Mouse (Mus musculus) cerebellum, adult 18-20 months (tissue): Measurements from ENCODE around the gene Acsl5.

Experiments
- DNase-seq, 2 experiments: peaks; one replicate each; pipeline ENCODE4 v3.0.0; 2021

Gene Acsl5

DNA sequence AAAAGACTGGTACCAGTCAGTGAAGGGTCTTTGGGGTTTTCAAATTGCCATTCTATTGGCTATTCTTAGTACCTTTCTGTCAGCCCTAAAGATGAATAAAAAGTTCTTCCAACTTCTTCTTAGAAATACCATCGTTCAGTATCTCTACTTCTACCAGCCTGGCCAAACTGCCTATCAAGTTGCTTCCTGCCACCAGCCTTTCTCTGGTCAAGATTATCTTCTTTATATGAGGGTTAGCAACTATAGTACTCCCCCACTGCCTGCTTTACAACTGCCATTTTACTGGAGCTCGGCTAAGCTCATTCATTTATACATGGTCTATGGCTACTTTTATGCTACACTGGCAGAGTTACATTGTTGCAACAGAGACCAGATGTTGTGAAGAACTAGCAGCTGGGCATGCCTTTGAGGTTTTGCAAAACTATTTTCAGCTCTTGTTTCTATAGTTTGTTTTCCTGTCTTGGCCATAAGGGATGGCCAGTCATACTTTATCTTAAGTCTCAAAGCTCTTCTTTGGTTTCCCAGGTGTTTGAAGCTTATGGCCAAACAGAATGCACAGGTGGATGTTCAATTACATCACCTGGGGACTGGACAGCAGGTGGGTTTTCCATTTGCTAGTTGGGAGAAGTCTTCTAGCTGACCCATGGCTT is 39.0 kb downstream of the Acsl5 start:
- DNase-seq = no peak

DNA sequence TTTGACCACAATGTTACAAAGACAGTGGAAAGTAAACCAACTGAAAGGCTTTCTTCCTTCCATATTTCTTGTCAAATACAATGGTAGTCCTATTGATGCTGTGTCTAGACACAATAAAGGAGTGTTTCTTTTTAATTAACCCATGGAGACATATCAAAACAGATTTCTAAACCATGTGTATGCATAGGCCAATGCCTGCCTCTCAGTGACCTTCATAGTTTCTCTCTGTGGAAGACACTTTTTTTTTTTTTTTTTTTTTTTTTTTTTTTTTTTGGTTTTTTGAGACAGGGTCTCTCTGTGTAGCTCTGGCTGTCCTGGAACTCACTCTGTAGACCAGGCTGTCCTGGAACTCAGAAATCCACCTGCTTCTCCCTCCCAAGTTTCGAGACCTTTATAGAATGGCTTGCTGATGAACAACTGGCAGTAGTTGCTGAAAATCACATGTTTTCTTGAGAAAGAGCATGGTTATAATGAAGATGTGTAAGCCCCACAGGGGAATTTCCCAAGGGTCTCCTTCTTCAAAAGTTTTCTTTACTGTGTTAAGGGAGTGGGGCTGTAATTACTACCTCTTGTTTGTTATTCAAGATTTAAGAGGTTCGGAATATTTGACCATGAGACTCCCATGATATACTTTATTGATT is 40.6 kb downstream of the Acsl5 start:
- DNase-seq = no peak

GRCm38 (mm10) chr19:55293175-55293574 is 41.4 kb downstream of the Acsl5 start:
- DNase-seq = no peak

DNA sequence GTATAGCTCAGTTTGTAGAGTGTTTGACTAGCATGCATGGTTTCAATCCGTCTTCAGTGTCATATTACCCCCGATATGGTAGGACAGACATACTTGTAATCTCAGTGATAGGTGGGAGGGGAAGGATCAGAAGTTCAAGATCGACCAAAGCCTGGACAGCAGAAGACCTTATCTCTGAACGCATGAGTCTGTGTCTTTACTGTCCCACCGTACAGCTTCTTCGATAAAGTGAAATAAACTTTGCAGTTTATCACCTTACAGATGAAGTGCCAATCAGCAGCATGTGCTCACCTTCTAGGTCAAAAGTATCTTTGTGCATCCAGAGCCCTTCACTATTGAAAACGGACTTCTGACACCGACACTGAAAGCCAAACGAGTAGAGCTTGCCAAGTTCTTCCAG is 43.3 kb downstream of the Acsl5 start:
- no peak for DNase-seq

DNA sequence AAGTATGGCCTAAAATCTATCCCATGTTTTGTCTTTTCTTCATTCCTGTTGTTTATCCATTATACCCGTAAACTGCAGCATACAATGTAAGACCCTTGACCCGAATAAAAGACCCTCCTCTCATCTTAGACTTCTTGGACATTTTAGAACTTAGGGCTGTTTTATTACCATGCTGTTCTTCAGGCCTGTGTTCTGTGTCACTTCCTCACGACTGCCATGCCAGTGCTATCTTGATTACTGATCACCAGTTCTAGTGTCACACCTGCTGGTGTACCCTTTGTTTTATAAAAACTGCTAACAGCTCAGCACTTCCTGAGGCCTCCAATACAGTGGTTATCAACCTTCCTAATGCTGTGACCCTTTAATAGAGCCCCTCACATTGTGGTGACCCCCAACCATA is 43.8 kb downstream of the Acsl5 start:
- DNase-seq = no peak

DNA sequence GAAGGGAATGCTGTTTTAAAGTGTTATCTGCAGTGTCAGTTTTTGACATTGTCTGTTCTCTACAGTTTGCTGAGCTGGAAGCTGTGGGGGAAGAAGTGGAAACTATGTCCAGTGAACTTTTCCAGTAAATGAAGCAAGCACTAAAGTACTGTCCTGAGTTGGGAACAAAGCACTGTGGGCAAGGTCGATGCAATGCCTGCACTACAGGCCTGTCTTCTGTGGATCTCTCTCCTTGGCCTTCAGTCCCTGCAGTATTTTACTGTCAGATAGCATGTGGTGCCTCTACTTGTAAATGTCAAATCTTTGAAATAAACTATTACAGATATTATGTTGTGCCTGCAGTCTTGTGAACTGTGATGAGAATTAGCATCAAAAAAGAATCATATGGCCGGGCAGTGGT is 44.6 kb downstream of the Acsl5 start:
- DNase-seq = no peak

GRCm38 (mm10) chr19:55297489-55297888 is 45.8 kb downstream of the Acsl5 start:
- no peak for DNase-seq

DNA sequence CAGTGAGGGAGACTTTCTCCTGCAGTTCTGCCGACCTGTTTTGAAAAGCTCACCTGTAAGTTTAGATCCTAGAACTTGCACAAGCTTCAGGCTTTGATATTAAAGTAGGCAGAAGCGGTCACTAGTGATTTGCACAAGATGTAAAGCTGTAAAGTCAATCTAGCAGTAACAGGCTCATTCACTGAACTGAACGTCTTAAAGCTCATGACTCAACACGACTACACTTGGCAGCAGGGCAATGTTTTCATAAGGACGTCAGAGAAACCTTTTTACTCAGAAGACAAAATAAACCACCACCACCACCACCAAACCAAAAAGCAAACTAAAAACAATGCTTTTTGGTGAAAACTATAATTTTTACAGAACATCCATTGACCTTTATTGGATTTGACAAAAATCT is 46.2 kb downstream of the Acsl5 start:
- DNase-seq = no peak

DNA sequence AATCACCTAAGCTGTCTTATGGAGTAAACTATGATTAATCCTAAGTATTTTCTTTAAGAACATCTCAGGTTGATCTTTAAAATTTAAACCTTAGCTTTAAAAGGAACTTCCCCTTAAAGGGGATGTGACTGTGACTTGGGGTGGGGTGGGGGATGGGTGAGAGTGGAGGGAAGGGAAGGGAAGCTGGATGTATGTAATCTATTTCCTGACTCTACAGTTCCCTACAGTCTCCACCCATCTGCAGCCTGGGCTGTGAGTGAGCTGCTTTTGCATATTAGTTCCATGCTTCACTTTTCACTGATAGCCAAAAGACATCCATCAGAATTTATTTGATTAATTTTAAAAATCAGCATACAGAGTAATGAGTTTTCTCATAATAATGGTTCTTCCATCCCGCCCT is 47.6 kb downstream of the Acsl5 start:
- no peak for DNase-seq

- DNase-seq = no peak
These were observed 48.8 kb downstream of the Acsl5 start for GRCm38 (mm10) chr19:55300525-55300924.

DNA sequence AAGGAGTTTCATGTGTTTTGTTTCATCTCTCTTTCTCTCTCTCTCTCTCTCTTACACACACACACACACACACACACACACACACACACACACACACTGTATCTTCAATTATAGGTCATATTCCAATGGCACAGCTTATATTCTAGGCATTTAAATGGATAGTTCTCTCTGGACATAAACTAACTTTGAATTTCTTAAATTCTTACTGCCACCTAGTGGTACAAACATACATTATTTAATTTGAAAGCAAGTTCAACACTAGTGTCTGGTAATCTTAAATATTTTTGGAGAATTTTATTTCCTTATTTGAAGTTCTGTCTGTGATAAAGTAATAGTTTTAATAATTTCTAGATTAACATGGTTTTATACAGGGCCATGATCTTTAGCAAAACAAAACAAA is 53.3 kb downstream of the Acsl5 start:
- no peak for DNase-seq

DNA sequence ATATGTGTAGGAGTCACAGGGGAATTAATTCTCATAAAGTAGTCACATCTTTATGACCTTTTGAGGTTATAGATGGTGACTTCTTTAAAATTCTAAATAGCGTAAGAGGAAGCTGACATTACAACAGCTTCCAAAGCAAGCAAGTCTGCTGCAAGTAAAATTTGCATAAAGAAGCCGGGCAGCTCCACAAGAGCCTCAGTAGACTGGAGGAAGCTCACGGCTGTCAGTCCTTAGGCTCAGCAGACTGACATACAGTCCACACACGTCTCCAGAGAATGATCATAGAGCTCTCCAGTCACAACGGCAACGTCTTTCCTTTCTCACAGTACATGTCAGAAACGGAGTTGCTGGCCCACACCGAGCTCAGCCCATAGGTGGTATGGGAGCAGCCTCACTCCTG is 60.1 kb downstream of the Acsl5 start:
- DNase-seq = no peak

DNA sequence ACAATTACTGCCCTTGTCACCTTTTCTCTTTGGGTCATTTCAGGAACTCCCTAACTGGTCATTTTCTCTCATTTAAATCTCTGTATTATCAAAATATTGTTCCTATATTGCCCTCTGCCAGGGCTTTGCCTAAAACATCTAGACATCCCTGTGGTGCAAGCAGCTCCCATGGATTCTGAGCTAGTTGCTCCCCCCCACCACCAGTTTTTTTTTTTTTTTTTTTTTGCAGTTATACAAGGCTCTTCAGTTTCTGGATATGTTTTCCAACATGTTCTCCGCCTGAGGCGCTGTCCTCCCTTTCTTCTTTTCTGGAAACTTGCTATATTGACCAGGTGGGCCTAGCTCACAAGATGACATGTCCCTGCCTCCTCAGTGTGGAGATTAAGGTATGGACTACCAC is 61.9 kb downstream of the Acsl5 start:
- DNase-seq = no peak

DNA sequence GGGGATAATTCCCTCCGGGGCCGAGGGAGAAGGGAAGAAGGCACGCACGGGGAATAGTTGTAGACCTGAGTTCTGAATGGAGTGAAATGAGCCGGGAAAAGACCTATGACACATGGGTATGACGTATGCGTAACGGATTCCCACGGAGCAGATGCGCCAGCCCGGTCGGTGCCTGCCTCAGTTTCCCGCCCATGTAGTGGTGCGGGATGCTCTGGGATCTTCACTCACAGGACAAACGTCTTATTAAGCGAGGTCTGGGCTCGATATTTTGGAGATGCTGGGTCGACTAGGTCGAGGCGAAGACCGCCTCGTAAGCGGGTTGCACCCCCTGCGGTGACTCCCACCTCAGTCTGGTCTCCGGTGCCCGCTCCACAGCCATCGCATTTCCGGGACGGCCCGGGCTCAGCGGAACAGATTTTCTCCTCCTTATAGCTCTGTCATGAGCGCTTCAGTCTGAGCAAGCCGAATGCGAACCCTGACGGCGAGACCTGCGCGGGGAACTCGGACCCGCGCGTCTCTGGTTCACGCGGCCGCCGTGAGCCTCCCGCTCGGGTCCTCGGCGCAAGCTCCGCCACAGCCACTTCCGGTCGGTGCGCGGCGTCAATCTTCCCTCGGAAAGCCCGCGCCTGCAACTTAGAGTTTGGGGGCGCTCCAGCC is 63.8 kb downstream of the Acsl5 start, which contains the start of gene Zdhhc6:
Zdhhc6 (minus strand) TSS at position 581 of the 657 bp plus-strand sequence.
- DNase-seq = peak; percentile 79 to 89

DNA sequence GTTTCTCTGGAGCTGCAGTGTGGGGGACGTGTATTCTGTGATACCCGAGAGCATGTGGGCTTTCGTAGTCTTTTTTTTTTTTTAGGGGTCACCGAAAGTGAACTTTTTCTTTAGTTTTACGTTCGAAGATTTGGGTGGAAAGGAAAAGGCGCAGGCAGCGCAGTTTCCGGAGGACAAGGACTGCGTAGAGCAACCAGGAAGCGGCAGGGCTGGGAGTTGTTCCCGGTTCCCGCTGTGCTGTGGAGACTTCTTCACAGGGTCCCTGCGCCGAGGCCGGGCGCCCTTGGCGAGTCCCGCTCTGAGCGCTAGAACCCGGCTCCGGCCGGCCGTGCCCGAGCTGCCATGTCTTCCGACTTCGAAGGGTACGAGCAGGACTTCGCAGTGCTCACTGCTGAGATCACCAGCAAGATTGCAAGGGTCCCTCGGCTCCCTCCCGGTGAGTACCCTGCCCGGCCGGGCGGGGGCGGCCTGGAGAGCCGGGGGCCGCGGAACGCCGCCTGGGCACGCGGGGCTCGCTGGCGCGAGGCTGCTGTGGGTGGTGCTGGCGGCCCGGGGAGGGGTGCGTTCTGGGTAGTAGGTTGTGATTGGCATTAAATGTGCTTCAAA is 64.5 kb downstream of the Acsl5 start, which contains the start of gene Vti1a:
Vti1a (plus strand) TSS at position 187 of the 606 bp plus-strand sequence.
- peak; percentile 85 to 93 for DNase-seq

- DNase-seq = no peak
These were observed 65.2 kb downstream of the Acsl5 start for GRCm38 (mm10) chr19:55316901-55317300.

GRCm38 (mm10) chr19:55319036-55319435 is 67.3 kb downstream of the Acsl5 start:
- DNase-seq = no peak

DNA sequence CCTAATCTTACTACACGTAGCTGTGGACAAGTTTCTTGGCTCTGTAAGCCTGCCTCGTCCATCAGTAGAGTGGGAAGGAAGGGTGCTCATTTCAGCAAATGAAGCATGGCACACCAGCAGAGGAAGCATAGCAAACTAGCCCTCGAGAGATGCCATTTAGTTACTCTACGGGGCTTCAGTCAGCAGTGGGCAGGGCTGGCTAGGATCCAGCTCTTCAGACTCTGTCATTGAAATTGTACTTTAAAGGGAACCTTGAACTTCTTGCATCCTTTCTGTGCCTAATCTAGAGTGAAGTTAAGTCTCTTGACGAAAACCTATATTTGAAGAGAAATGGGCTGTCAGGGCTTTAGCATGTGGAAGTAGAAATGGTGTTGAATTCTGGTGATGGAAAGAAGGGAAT is 67.8 kb downstream of the Acsl5 start:
- no peak for DNase-seq

GRCm38 (mm10) chr19:55322604-55323003 is 70.9 kb downstream of the Acsl5 start:
- DNase-seq = no peak

DNA sequence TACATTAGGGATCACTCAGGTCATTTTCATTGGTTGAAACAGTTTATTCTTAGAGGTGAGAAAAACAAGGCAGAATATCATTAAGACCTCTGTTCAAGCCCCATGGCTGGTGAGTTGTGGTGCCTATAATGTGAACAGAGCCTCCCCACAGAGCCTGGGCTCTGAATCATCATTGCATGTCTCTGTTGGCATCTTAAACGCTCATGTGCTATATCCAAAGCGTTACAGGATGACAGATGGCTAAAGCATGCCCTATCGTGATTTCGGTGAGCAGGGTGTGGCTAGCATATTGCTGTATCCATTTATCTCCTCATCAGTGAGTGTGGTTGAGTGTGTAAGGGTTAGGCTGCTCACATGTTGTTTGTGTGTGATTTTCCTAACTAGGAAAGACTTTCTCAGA is 75.8 kb downstream of the Acsl5 start:
- peak in 1 of 2 experiments; percentile 10 for DNase-seq

DNA sequence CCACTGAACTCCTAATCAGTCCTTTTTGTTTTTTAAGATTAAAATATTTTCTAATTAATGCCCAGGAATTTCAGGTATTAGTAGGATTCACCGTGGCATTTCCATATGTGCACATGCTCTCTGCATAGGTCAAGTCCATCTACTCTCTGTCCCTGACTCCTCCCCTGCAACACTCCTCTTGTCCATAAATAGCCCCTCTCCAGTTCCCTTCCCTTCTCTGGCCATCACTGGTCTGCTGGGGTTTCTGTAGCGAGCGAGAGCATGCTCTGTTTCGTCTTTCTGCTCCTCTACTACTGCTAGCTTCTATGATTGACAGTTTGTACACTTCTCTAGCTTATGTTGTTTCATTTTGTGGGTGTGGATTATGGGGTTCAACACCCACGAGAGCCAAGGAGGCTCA is 80.0 kb downstream of the Acsl5 start:
- DNase-seq = no peak

DNA sequence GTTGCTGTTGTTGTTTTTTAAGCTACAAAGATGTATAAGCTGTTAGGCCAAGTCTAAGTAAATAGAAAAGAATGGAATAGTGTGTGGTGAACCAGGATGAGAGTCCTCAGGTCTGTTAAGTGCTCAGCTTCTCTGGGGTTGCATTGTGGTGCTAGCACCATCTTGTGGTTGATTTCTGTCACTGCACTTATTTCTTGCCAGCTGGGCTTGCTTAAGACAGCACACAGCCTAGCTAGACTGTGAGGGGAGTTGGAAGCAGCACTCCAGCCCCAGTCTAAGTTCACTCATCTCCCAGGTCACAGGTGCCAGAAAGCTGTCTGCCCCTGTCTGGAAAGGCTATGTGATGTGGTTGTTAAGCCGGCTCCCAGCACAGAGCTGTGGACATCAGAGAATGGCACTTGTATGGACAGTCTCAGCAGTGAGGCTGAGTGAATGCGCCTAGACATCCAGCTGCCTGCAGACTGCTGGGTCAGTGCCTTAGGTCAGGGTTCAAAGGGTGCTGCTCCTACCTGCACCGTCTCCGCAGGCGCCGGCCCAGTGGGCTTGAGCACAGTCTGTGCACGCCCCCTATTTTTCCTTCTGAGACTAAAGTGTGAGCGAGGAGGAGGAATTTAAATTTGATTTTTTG is 81.0 kb downstream of the Acsl5 start:
- DNase-seq = peak; percentile 64 to 70

- no peak for DNase-seq
These were observed 84.1 kb downstream of the Acsl5 start for GRCm38 (mm10) chr19:55335881-55336280.
